Mouse (Mus musculus) right cerebral cortex, postnatal 36 days (tissue): ENCODE measurements at regions not wholly inside any gene's neighbourhood (a gene's known extent, or its start where the extent isn't known, plus 50 kb on each side); places are given as distances from the start of the nearest gene placed in this dataset.

Experiments
- DNase-seq, 2 experiments: peaks; one replicate each; pipeline ENCODE4 v3.0.0; 2022; ENCODE audit warnings: low spot score in 2 of 2, mixed read lengths in 1 of 2

GRCm38 (mm10) chr12:94749747-94750515, 942.1 kb upstream of the Flrt2 start:
- DNase-seq, result no peak

- peak in 1 of 2 experiments; percentile 16 for DNase-seq
These were observed 936.3 kb upstream of the Flrt2 start for GRCm38 (mm10) chr12:94755754-94756153.

- DNase-seq, result no peak
These were observed 896.0 kb upstream of the Flrt2 start for GRCm38 (mm10) chr12:94795913-94796615.

- no peak for DNase-seq
These were observed 887.3 kb upstream of the Flrt2 start for GRCm38 (mm10) chr12:94804692-94805091.

- no peak for DNase-seq
These were observed 860.6 kb upstream of the Flrt2 start for GRCm38 (mm10) chr12:94831400-94831799.

GRCm38 (mm10) chr12:94862720-94863119, 829.3 kb upstream of the Flrt2 start:
- no peak for DNase-seq

- no peak for DNase-seq
These were observed 781.2 kb upstream of the Flrt2 start for GRCm38 (mm10) chr12:94910816-94911215.

GRCm38 (mm10) chr12:94943067-94943466, 749.0 kb upstream of the Flrt2 start:
- no peak for DNase-seq
